Mouse (Mus musculus): Measurements from ENCODE around the gene Tmem274. TPM values are rescaled to one million over a fixed set of nuclear protein-coding genes. Genes with fewer than 3 reads are reported as not detected.
"Not testable (repeated sequence)": the region's sequence is repeated elsewhere in the genome, so short reads cannot be mapped to it uniquely, and the experiment has no call there.

Gene Tmem274
- total and polyA plus RNA-seq, 3 experiments = not detected

DNA sequence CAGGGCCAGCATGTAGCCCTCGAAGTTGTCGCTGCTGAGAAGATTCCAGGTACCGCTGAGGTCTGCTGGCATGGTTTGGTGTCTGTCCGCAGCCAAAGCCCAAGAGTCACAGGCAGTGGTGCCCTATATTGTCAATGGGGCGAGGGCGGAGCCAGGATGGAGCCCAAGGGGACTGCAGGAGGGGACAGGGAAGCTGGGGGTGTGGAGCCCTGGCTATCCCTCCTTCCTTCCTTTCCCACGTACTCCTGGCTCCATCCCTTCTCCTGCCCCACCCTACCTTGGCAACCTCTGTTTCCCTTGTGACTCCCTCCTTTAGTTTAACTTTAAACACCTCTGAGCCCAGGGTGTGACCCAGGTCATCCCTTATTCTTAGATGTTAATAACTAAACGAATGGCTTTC is 22.3 kb upstream of the Tmem274 start, which contains the start of gene Rbp7:
Rbp7 (minus strand) TSS at position 100 of the 400 bp plus-strand sequence.
- 0 out of 2 replicates have a peak, but pooled peaks cover 2% of the 10 kb centered on the region for H3K9me3 ChIP-seq (replicated peaks)
- H3K36me3 ChIP-seq (replicated peaks) = no peaks in the 10 kb centered on the region
- H3K4me3 ChIP-seq (ENCODE audit: low read depth, low read length) = no peak within 1 kb of the TSS
- DNase-seq (ENCODE audit: low spot score) (no peak), ATAC-seq (ENCODE audit: extremely low read depth, insufficient number of reproducible peaks, low FRiP score, poor library complexity, severe bottlenecking) (no peak)
- no peak for TF ChIP-seq GATA2 (IDR thresholded peaks at IDR 0.05; ENCODE audit: borderline replicate concordance, low read depth, low read length)
- TF ChIP-seq POLR2AphosphoS5 (IDR thresholded peaks at IDR 0.05; ENCODE audit: insufficient replicate concordance, low read depth, low read length) = no peak
- no peak for TF ChIP-seq GATA1 (IDR thresholded peaks at IDR 0.05; ENCODE audit: borderline replicate concordance, low read length)
- no peak for TF ChIP-seq TAL1 (conservative IDR thresholded peaks at IDR 0.05; ENCODE audit: low read depth, low read length)
- TF ChIP-seq CTCF (IDR thresholded peaks at IDR 0.05; ENCODE audit: low read depth, low read length) = no peak
- H3K4me1 ChIP-seq (ENCODE audit: insufficient read depth, low read depth, low read length) = 0 out of 2 replicates have a peak, but pooled peaks cover 3% of the 10 kb centered on the region
- H3K27me3 ChIP-seq (ENCODE audit: insufficient read depth, low read length) = peaks cover 14% of the 10 kb centered on the region

DNA sequence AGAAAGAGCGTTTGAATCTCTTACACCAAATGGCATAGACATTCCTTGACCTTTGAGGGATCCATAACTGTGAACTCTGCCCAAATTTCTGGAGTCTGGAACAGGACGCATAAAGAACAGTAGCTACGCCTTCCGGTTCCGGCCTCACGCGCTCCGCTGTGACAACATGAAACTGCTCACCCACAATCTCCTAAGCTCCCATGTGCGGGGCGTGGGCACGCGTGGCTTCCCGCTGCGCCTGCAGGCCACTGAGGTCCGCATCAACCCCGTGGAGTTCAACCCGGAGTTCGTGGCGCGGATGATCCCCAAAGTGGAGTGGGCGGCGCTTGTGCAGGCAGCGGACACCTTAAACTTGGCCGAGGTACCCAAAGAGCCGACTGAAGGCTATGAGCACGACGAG is 20.0 kb upstream of the Tmem274 start:
- DNase-seq (ENCODE audit: low spot score); H3K9me3 ChIP-seq (replicated peaks); ATAC-seq (ENCODE audit: extremely low read depth, insufficient number of reproducible peaks, low FRiP score, poor library complexity, severe bottlenecking); H3K4me1 ChIP-seq (ENCODE audit: insufficient read depth, low read depth, low read length); H3K4me3 ChIP-seq (ENCODE audit: low read depth, low read length); H3K36me3 ChIP-seq (replicated peaks): not testable (repeated sequence)
- H3K27me3 ChIP-seq (ENCODE audit: insufficient read depth, low read length) = peaks cover 17% of the 10 kb centered on the region

DNA sequence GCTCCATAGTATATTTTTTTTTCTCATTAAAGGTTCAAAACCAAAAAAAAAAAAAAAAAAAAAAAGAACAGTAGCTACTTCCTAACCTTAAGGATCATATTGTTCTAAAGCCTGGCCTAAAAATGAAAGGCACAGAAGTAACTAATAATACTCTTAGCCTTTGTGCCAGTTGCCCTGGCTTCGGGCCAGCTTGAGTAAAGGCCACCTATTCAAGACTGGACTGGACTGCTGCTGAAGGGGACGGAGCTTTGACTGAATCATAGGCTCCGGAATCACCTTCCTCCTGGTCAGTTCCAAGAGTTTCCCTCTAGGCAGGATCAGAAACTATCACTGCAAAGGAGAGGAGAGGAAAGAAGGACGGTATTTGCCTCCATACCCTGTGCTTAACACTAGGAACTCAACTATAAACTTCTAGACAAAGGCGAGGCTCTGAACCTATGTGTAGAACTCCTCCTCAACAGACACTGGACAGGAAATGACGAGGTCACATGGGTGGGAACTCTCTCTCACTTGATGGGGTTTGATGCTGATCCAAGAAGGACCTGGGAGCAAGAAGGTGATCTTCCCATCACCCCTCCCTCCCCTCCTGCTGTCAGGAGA is 19.2 kb upstream of the Tmem274 start:
- no peak for ATAC-seq (ENCODE audit: extremely low read depth, insufficient number of reproducible peaks, low FRiP score, poor library complexity, severe bottlenecking)

DNA sequence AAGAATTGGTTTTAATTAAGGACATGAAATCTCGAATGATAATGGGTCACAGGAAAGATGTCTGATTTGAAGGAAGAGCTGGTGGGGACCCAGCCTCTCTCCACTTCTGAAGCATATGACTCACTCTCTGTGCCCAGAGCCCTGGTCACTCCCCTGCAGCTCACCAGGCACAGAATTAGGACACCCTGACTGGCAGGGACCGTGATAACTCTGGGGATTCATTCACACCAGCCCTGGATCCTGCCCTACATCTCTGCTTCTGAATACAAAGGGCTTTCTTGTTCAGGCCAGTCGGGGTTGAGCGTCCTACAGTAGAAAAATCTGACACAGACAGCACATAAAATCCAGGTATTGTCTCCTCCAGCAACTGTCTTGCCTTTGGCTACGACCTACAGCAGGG is 18.7 kb upstream of the Tmem274 start:
- Histone ChIP-seq H3K36me3 (replicated peaks) (no peaks in the 10 kb centered on the region), H3K9me3 (replicated peaks) (no peaks in the 10 kb centered on the region), H3K4me1 (ENCODE audit: insufficient read depth, low read depth, low read length) (no peaks in the 10 kb centered on the region), H3K4me3 (ENCODE audit: low read depth, low read length) (no peak overlapping the region), H3K27me3 (ENCODE audit: insufficient read depth, low read length) (peaks cover 12% of the 10 kb centered on the region)
- no peak for ATAC-seq (ENCODE audit: extremely low read depth, insufficient number of reproducible peaks, low FRiP score, poor library complexity, severe bottlenecking)
- no peak for DNase-seq (ENCODE audit: low spot score)
- no peak for TF ChIP-seq CTCF (IDR thresholded peaks at IDR 0.05; ENCODE audit: low read depth, low read length)
- no peak for TF ChIP-seq GATA1 (IDR thresholded peaks at IDR 0.05; ENCODE audit: borderline replicate concordance, low read length)
- no peak for TF ChIP-seq GATA2 (IDR thresholded peaks at IDR 0.05; ENCODE audit: borderline replicate concordance, low read depth, low read length)
- TF ChIP-seq TAL1 (conservative IDR thresholded peaks at IDR 0.05; ENCODE audit: low read depth, low read length) = no peak
- TF ChIP-seq POLR2AphosphoS5 (IDR thresholded peaks at IDR 0.05; ENCODE audit: insufficient replicate concordance, low read depth, low read length) = no peak

More for the DNA sequence above, 19.2 kb upstream of the Tmem274 start:
- no peaks in the 10 kb centered on the region for H3K36me3 ChIP-seq (replicated peaks)
- no peaks in the 10 kb centered on the region for H3K4me1 ChIP-seq (ENCODE audit: insufficient read depth, low read depth, low read length)
- DNase-seq (ENCODE audit: low spot score) = no peak
- no peaks in the 10 kb centered on the region for H3K9me3 ChIP-seq (replicated peaks)
- no peak overlapping the region for H3K4me3 ChIP-seq (ENCODE audit: low read depth, low read length)
- H3K27me3 ChIP-seq (ENCODE audit: insufficient read depth, low read length) = peaks cover 14% of the 10 kb centered on the region
- TF ChIP-seq TAL1 (conservative IDR thresholded peaks at IDR 0.05; ENCODE audit: low read depth, low read length) (no peak), GATA1 (IDR thresholded peaks at IDR 0.05; ENCODE audit: borderline replicate concordance, low read length) (no peak)

DNA sequence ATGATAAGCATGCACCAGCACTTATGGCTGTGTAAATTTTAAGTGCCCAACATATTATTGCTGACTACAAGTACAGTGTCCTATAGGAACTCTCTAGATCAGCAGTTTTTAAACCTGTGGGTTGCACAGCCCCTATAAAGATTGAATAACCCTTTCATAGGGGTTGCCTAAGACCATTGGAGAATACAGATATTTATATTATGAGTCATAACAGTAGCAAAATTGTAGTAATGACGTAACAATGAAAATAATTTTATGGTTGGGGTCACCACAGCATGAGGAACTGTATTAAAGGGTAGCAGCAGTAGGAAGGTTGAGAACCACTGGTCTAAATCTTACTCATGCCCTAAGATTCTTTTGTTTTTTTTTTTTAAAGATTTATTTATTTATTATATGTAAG is 17.8 kb upstream of the Tmem274 start:
- Histone ChIP-seq H3K36me3 (replicated peaks) (no peaks in the 10 kb centered on the region), H3K4me3 (ENCODE audit: low read depth, low read length) (no peak overlapping the region), H3K9me3 (replicated peaks) (no peaks in the 10 kb centered on the region), H3K27me3 (ENCODE audit: insufficient read depth, low read length) (peaks cover 8% of the 10 kb centered on the region), H3K4me1 (ENCODE audit: insufficient read depth, low read depth, low read length) (no peaks in the 10 kb centered on the region)
- ATAC-seq (ENCODE audit: extremely low read depth, insufficient number of reproducible peaks, low FRiP score, poor library complexity, severe bottlenecking) (no peak), DNase-seq (ENCODE audit: low spot score) (no peak)
- TF ChIP-seq GATA1 (IDR thresholded peaks at IDR 0.05; ENCODE audit: borderline replicate concordance, low read length) = no peak
- no peak for TF ChIP-seq GATA2 (IDR thresholded peaks at IDR 0.05; ENCODE audit: borderline replicate concordance, low read depth, low read length)
- TF ChIP-seq POLR2AphosphoS5 (IDR thresholded peaks at IDR 0.05; ENCODE audit: insufficient replicate concordance, low read depth, low read length) = no peak
- no peak for TF ChIP-seq TAL1 (conservative IDR thresholded peaks at IDR 0.05; ENCODE audit: low read depth, low read length)
- TF ChIP-seq CTCF (IDR thresholded peaks at IDR 0.05; ENCODE audit: low read depth, low read length) = no peak

DNA sequence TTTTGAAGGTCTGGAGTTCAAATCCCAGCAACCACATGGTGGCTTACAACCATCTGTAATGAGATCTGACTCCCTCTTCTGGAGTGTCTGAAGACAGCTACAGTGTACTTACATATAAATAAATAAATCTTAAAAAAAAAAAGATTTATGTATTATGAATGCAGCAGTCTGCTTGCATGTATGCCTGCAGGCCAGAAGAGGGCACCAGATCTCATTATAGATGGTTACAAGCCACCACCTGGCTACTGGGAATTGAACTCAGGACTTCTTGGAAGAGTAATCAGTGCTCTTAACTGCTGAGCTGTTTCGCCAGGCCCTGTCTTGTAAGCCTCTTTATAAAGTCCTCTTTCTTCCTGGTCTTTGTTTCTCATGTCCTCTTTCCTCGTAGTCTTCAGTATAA is 16.7 kb upstream of the Tmem274 start:
- DNase-seq (ENCODE audit: low spot score); H3K4me3 ChIP-seq (ENCODE audit: low read depth, low read length); ATAC-seq (ENCODE audit: extremely low read depth, insufficient number of reproducible peaks, low FRiP score, poor library complexity, severe bottlenecking); H3K36me3 ChIP-seq (replicated peaks); H3K9me3 ChIP-seq (replicated peaks); H3K4me1 ChIP-seq (ENCODE audit: insufficient read depth, low read depth, low read length); H3K27me3 ChIP-seq (ENCODE audit: insufficient read depth, low read length): not testable (repeated sequence)

DNA sequence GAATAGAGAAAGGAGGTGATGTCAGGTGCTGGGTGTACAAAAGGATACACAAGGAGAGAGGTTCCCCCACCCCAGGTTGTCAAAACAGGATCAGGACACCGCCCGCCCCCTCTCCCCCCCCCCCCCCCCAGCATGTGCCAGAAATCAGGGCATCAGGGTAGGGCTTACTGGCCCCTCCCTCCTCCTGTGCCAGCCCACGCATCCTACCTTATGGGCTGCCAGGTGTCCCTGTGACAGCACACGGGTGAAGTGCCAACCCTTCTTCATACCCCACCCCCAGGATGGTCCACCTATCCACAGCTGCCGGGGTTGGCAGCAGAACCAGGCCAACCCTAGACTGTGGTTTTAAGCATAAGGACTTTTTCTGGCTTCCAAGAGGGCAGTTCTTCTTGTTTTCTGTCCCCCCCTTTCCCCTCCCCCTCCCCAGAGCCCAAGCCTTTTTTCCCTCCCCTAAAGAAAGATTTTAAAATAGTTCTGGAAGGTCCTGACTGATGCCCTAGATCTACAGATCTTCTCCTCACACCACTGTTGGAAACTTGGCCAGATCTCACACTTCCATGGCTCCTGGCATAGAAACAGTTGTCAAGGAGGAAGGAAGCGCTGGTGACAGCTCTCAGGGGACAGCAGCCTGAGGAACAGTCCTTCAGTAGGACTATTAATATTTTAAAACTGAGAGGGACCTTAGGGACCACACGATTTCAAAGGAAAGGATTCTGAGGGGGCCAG is 15.4 kb upstream of the Tmem274 start:
- no peak for ATAC-seq (ENCODE audit: extremely low read depth, insufficient number of reproducible peaks, low FRiP score, poor library complexity, severe bottlenecking)
- Histone ChIP-seq H3K4me1 (ENCODE audit: insufficient read depth, low read depth, low read length) (no peaks in the 10 kb centered on the region), H3K4me3 (ENCODE audit: low read depth, low read length) (no peak overlapping the region), H3K36me3 (replicated peaks) (no peaks in the 10 kb centered on the region), H3K9me3 (replicated peaks) (no peaks in the 10 kb centered on the region), H3K27me3 (ENCODE audit: insufficient read depth, low read length) (peaks cover 2% of the 10 kb centered on the region; the same call in 1 of the 2 replicates)
- TF ChIP-seq GATA2 (IDR thresholded peaks at IDR 0.05; ENCODE audit: borderline replicate concordance, low read depth, low read length) = no peak
- TF ChIP-seq POLR2AphosphoS5 (IDR thresholded peaks at IDR 0.05; ENCODE audit: insufficient replicate concordance, low read depth, low read length) = no peak
- DNase-seq (ENCODE audit: low spot score) = no peak
